8 mouse cellular contexts compared by ENCODE assay signal in the genomic region with DNA sequence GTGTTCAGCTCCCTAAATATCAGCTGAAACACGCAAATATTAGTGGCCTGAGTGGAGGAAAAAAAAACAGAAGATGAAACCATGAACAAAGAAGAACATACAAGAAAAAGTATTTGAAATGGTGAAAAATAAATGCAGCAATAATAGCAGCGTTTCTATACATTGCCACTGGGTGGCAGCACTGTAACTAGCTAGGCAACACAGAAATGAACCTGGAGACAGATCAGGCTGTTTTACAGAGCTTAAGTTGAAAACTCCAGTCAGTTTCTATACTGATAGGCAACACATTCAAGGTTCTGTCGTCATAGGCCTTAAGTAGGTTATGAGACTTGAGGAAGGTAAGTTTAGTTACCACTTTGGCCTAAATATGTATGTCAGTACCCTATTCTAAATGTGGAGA. TPM values are rescaled to one million over a fixed set of nuclear protein-coding genes. Genes with fewer than 3 reads are reported as not detected.
DNase-seq lines count a peak whose midpoint lies in the region; ATAC-seq lines count a peak whose summit lies in the region.

No protein-coding gene starts in this region.

- H3K27ac ChIP-seq in heart, embryonic 11.5 days (ENCODE audit: low read depth, low read length): no peak overlapping the region
- H3K27ac ChIP-seq in midbrain, embryonic 11.5 days (ENCODE audit: low read depth, low read length): no peak overlapping the region

- no peaks in the 10 kb centered on the region for H3K27me3 ChIP-seq in heart, embryonic 11.5 days (ENCODE audit: control insufficient read depth, insufficient read depth, low read length)
- no peaks in the 10 kb centered on the region for H3K27me3 ChIP-seq in midbrain, embryonic 11.5 days (ENCODE audit: control insufficient read depth, insufficient read depth, low read length)

- no peaks in the 10 kb centered on the region for H3K4me1 ChIP-seq in heart, embryonic 11.5 days (ENCODE audit: control insufficient read depth, insufficient read depth, low read length)
- H3K4me1 ChIP-seq in midbrain, embryonic 11.5 days (ENCODE audit: control insufficient read depth, insufficient read depth, low read length): no peaks in the 10 kb centered on the region

- no peak overlapping the region for H3K9ac ChIP-seq in heart, embryonic 11.5 days (ENCODE audit: low read depth, low read length)
- no peak overlapping the region for H3K9ac ChIP-seq in midbrain, embryonic 11.5 days (ENCODE audit: low read length)

- peak; percentile 44 to 58 for DNase-seq in heart, postnatal 14 days
- DNase-seq in CD4-positive, CD25-positive, alpha-beta regulatory T cell, adult 2 months (ENCODE audit: low read depth, low spot score): peak; percentile 80
- peak; percentile 45 for DNase-seq in ZHBTc4 (ENCODE audit: low read depth, low spot score)
- DNase-seq in layer of hippocampus, postnatal 10 days (ENCODE audit: low spot score in 2 of 2): peak; percentile 39
- no peak for DNase-seq in midbrain, embryonic 11.5 days (ENCODE audit: low spot score, missing footprints)

- no peaks in the 10 kb centered on the region for H3K36me3 ChIP-seq in heart, embryonic 11.5 days (ENCODE audit: control insufficient read depth, insufficient read depth, low read length)
- no peaks in the 10 kb centered on the region for H3K36me3 ChIP-seq in midbrain, embryonic 11.5 days (ENCODE audit: control insufficient read depth, insufficient read depth, low read length)

- no peak for ATAC-seq in heart, embryonic 11.5 days (replicated peaks; ENCODE audit: insufficient number of reproducible peaks, low FRiP score, low TSS enrichment)
- peak; percentile 79 for ATAC-seq in erythroid progenitor cell, adult 5-6 weeks (replicated peaks; ENCODE audit: low FRiP score, poor library complexity, severe bottlenecking)
- ATAC-seq in neutrophil, adult 5-6 weeks (ENCODE audit: extremely low read depth, insufficient number of reproducible peaks, low FRiP score, poor library complexity, severe bottlenecking): peak; percentile 74
- ATAC-seq in midbrain, embryonic 11.5 days (ENCODE audit: low FRiP score): no peak

- WGBS in heart, embryonic 11.5 days (ENCODE audit: insufficient replicate concordance): 20% methylated on average over 3 of the region's 3 CpGs
- WGBS in midbrain, embryonic 11.5 days: 21% methylated on average over 3 of the region's 3 CpGs

- intact Hi-C loops in heart, postnatal 14 days (cut with DNase I): loop anchor here (10.0 kb wide), 1 partner anchor 432 kb away; no protein-coding TSS in a partner anchor

- H3K9me3 ChIP-seq in heart, embryonic 11.5 days (replicated peaks; ENCODE audit: control insufficient read depth, low read length): no peaks in the 10 kb centered on the region
- no peaks in the 10 kb centered on the region for H3K9me3 ChIP-seq in midbrain, embryonic 11.5 days (ENCODE audit: control insufficient read depth, low read length)

- no peak overlapping the region for H3K4me2 ChIP-seq in heart, embryonic 11.5 days
- no peak overlapping the region for H3K4me2 ChIP-seq in midbrain, embryonic 11.5 days

- H3K4me3 ChIP-seq in heart, embryonic 11.5 days (ENCODE audit: low read depth, low read length): no peak overlapping the region
- no peak overlapping the region for H3K4me3 ChIP-seq in midbrain, embryonic 11.5 days (ENCODE audit: low read depth, low read length)

RNA-seq across cellular contexts. Expression of gene Acsl4, which starts 17.9 kb away (rescaled TPM):
- 10 to 100 TPM; 11.1 to 12.0 TPM for total RNA-seq in heart, postnatal 14 days (2021)
- 19.7 and 23.7 TPM in 2 replicates for polyA plus RNA-seq in heart, embryonic 11.5 days (2014; fragmentation: Nextera tagmentation; extraction: Ambion mirVana)
- total RNA-seq in erythroid progenitor cell, adult 5-6 weeks (2015; ENCODE audit: low replicate concordance): 22.7 and 33.5 TPM in 2 replicates
- total RNA-seq in erythroid progenitor cell, adult 5-6 weeks (2017; ENCODE audit: low replicate concordance): 22.7 and 27.5 TPM in 2 replicates
- total RNA-seq in layer of hippocampus, postnatal 10 days (2021): 10 to 100 TPM; 69.3 to 75.3 TPM
- total RNA-seq in neutrophil, adult 5-6 weeks (2017): 16.7 and 18.6 TPM in 2 replicates
- polyA plus RNA-seq in midbrain, embryonic 11.5 days (2014; fragmentation: Nextera tagmentation; extraction: Ambion mirVana): 27.1 and 32.8 TPM in 2 replicates

Comparison
In these comparisons a context has a peak if more than half of its experiments do, and no peak if none do; other contexts are left out.
1. ATAC-seq: peak in erythroid progenitor cell, adult 5-6 weeks (single experiment) and neutrophil, adult 5-6 weeks (single experiment); none in heart, embryonic 11.5 days (single experiment) and midbrain, embryonic 11.5 days (single experiment).